Mouse (Mus musculus) hindbrain, embryonic 13.5 days (tissue): ENCODE measurements around the gene Cdkn2a. TPM values are rescaled to one million over a fixed set of nuclear protein-coding genes. Genes with fewer than 3 reads are reported as not detected.

ENCODE experiments used
- ATAC-seq: fragments of 200-750 bp; cut with Nextera tagmentation; 2 replicates; pipeline ENCODE4 v1.8.0; 2017; ENCODE audit warnings: moderate TSS enrichment; ENCODE audit not compliant: low FRiP score
- H3K27ac ChIP-seq: fragments of 300-500 bp; sonication (generic); 2 replicates; pipeline ENCODE4 v1.5.1; 2015; ENCODE audit warnings: inconsistent platforms, mild to moderate bottlenecking, moderate library complexity
- H3K27me3 ChIP-seq: fragments of 300-500 bp; sonication (generic); 2 replicates; pipeline ENCODE4 v1.6.1; 2015; ENCODE audit warnings: mild to moderate bottlenecking, inconsistent platforms
- H3K36me3 ChIP-seq: fragments of 300-500 bp; sonication (generic); 2 replicates; pipeline ENCODE4 v1.6.1; 2015; ENCODE audit warnings: mild to moderate bottlenecking, inconsistent platforms
- H3K4me1 ChIP-seq: fragments of 300-500 bp; sonication (generic); replicated peaks from 2 replicates; pipeline ENCODE4 v1.6.1; 2015; ENCODE audit warnings: inconsistent platforms
- H3K4me2 ChIP-seq: fragments of 300-500 bp; sonication (generic); 2 replicates; pipeline ENCODE4 v1.6.1; 2015; ENCODE audit warnings: inconsistent platforms, mild to moderate bottlenecking, moderate library complexity
- H3K4me3 ChIP-seq: fragments of 300-500 bp; sonication (generic); 2 replicates; pipeline ENCODE4 v1.5.1; 2015; ENCODE audit warnings: mild to moderate bottlenecking, inconsistent platforms
- H3K9ac ChIP-seq: fragments of 300-500 bp; sonication (generic); 2 replicates; pipeline ENCODE4 v1.6.1; 2015; ENCODE audit warnings: mild to moderate bottlenecking, inconsistent platforms
- H3K9me3 ChIP-seq: fragments of 300-500 bp; sonication (generic); 2 replicates; pipeline ENCODE4 v1.6.1; 2016; ENCODE audit warnings: inconsistent platforms
- WGBS: fragments of 180-500 bp; shearing (Covaris S2); methylation state at CpG from one replicate; pipeline ENCODE4 v1.1.7; 2015; 5-methylcytosine and 5-hydroxymethylcytosine counted together
- polyA plus RNA-seq: library from polyadenylated mRNA; unstranded; fragments of >200 nt; fragmentation: Nextera tagmentation; extraction: Ambion mirVana; gene quantifications from 2 replicates; pipeline ENCODE4 v1.2.1, GENCODE M21; 2015

The Cdkn2a gene
- polyA plus RNA-seq, 1 experiment from 2014 or later, result not detected

GRCm38 (mm10) chr4:89274829-89275548, 19.5 kb downstream of the Cdkn2a start:
- Histone ChIP-seq H3K27me3 (peaks cover 97% of the 10 kb centered on the region), H3K4me2 (no peak overlapping the region), H3K4me1 (no peaks in the 10 kb centered on the region), H3K9ac (no peak overlapping the region), H3K9me3 (no peaks in the 10 kb centered on the region), H3K27ac (no peak overlapping the region), H3K4me3 (no peak overlapping the region), H3K36me3 (no peaks in the 10 kb centered on the region)
- no peak for ATAC-seq
- WGBS, result under 1% methylated on average over 24 of the region's 24 CpGs

- peaks cover 96% of the 10 kb centered on the region for H3K27me3 ChIP-seq
- 1% methylated on average over 14 of the region's 14 CpGs for WGBS
- no peak for ATAC-seq
- no peak overlapping the region for H3K4me3 ChIP-seq
- H3K9ac ChIP-seq, result no peak overlapping the region
- H3K27ac ChIP-seq, result no peak overlapping the region
- H3K4me2 ChIP-seq, result no peak overlapping the region
- H3K4me1 ChIP-seq, result no peaks in the 10 kb centered on the region
- no peaks in the 10 kb centered on the region for H3K36me3 ChIP-seq
- H3K9me3 ChIP-seq, result no peaks in the 10 kb centered on the region
Measured at GRCm38 (mm10) chr4:89274006-89274405, 20.4 kb downstream of the Cdkn2a start.

- ATAC-seq, result no peak
- Histone ChIP-seq H3K9ac (no peak overlapping the region), H3K9me3 (no peaks in the 10 kb centered on the region), H3K27ac (no peak overlapping the region), H3K4me2 (no peak overlapping the region), H3K36me3 (no peaks in the 10 kb centered on the region), H3K27me3 (peaks cover 96% of the 10 kb centered on the region), H3K4me3 (no peak overlapping the region), H3K4me1 (no peaks in the 10 kb centered on the region)
- under 1% methylated on average over 9 of the region's 9 CpGs for whole genome bisulfite sequencing
Measured at GRCm38 (mm10) chr4:89273585-89273984, 20.9 kb downstream of the Cdkn2a start.

- no peaks in the 10 kb centered on the region for H3K36me3 ChIP-seq
- no peak overlapping the region for H3K4me3 ChIP-seq
- ATAC-seq, result no peak
- WGBS, result 2% methylated on average over 20 of the region's 20 CpGs
- no peaks in the 10 kb centered on the region for H3K4me1 ChIP-seq
- H3K4me2 ChIP-seq, result no peak overlapping the region
- no peaks in the 10 kb centered on the region for H3K9me3 ChIP-seq
- no peak overlapping the region for H3K9ac ChIP-seq
- peaks cover 96% of the 10 kb centered on the region for H3K27me3 ChIP-seq
- H3K27ac ChIP-seq, result no peak overlapping the region
Measured at GRCm38 (mm10) chr4:89272961-89273540, 21.4 kb downstream of the Cdkn2a start.

GRCm38 (mm10) chr4:89272101-89272718, 22.2 kb downstream of the Cdkn2a start:
- peaks cover 93% of the 10 kb centered on the region for H3K27me3 ChIP-seq
- no peak overlapping the region for H3K4me2 ChIP-seq
- H3K4me3 ChIP-seq, result no peak overlapping the region
- H3K4me1 ChIP-seq, result no peaks in the 10 kb centered on the region
- no peaks in the 10 kb centered on the region for H3K36me3 ChIP-seq
- ATAC-seq, result no peak
- H3K27ac ChIP-seq, result no peak overlapping the region
- no peaks in the 10 kb centered on the region for H3K9me3 ChIP-seq
- H3K9ac ChIP-seq, result no peak overlapping the region
- 5% methylated on average over 18 of the region's 18 CpGs for WGBS

- Histone ChIP-seq H3K4me3 (no peak overlapping the region), H3K4me1 (no peaks in the 10 kb centered on the region), H3K27ac (no peak overlapping the region), H3K9ac (no peak overlapping the region), H3K27me3 (no peaks in the 10 kb centered on the region), H3K36me3 (no peaks in the 10 kb centered on the region), H3K4me2 (no peak overlapping the region), H3K9me3 (no peaks in the 10 kb centered on the region)
- no peak for ATAC-seq
- 86% methylated on average over 1 of the region's 1 CpGs for WGBS
Measured at GRCm38 (mm10) chr4:89257768-89258167, 36.7 kb downstream of the Cdkn2a start.

GRCm38 (mm10) chr4:89234446-89234845, 60.0 kb downstream of the Cdkn2a start:
- Histone ChIP-seq H3K27me3 (no peaks in the 10 kb centered on the region), H3K4me2 (no peak overlapping the region), H3K4me3 (no peak overlapping the region), H3K27ac (no peak overlapping the region), H3K9ac (no peak overlapping the region), H3K4me1 (no peaks in the 10 kb centered on the region), H3K9me3 (no peaks in the 10 kb centered on the region), H3K36me3 (no peaks in the 10 kb centered on the region)
- ATAC-seq, result no peak
- 93% methylated on average over 8 of the region's 8 CpGs for WGBS

Other genes starting within 250 kb of the Cdkn2a start
- 25.9 and 27.1 TPM in 2 replicates for gene Mtap, start 157.5 kb downstream of the Cdkn2a start, polyA plus RNA-seq
- 0.86 and 1.2 TPM in 2 replicates for gene Cdkn2b, start 16.4 kb upstream of the Cdkn2a start, polyA plus RNA-seq